Mouse (Mus musculus) CD4-positive, CD25-positive, alpha-beta regulatory T cell, adult 4 months (primary cell): Measurements from ENCODE around the gene Slc41a3. TPM values are rescaled to one million over a fixed set of nuclear protein-coding genes. Genes with fewer than 3 reads are reported as not detected.

Experiments used
- ATAC-seq: one replicate; pipeline ENCODE4 v1.8.0; 2017
- polyA plus RNA-seq, 2 experiments: library from polyadenylated mRNA; unstranded; fragments of 100-300 nt; shearing (Covaris generic); gene quantifications; one replicate each; pipeline ENCODE4 v1.2.1; 2017

The Slc41a3 gene
- polyA plus RNA-seq, 2 experiments from 2014 or later, result 8.2 to 11.8 TPM

GRCm38 (mm10) chr6:90688003-90688402 lies 83.5 kb downstream of the Slc41a3 start:
- no peak for ATAC-seq

- ATAC-seq, result no peak
These were observed 84.2 kb downstream of the Slc41a3 start for GRCm38 (mm10) chr6:90688742-90689141.

- no peak for ATAC-seq
These were observed 85.0 kb downstream of the Slc41a3 start for GRCm38 (mm10) chr6:90689500-90689899.

GRCm38 (mm10) chr6:90691935-90692334 lies 87.4 kb downstream of the Slc41a3 start:
- no peak for ATAC-seq

GRCm38 (mm10) chr6:90692404-90692803 lies 87.9 kb downstream of the Slc41a3 start:
- ATAC-seq, result no peak

GRCm38 (mm10) chr6:90695754-90696153 lies 91.2 kb downstream of the Slc41a3 start:
- ATAC-seq, result no peak

Other genes starting within 250 kb of the Slc41a3 start
- gene Zxdc, start 235.2 kb upstream of the Slc41a3 start, polyA plus RNA-seq, result 1 to 10 TPM; 5.9 to 6.8 TPM
- gene Cfap100, start 175.9 kb upstream of the Slc41a3 start, polyA plus RNA-seq, result not detected
- not detected for gene Klf15, start 142.1 kb upstream of the Slc41a3 start, polyA plus RNA-seq
- gene Aldh1l1, start 118.3 kb upstream of the Slc41a3 start, polyA plus RNA-seq, result 1 to 10 TPM; 1.4 to 5.1 TPM